Mouse (Mus musculus): ENCODE measurements around the gene Eef2.

Gene Eef2

DNA sequence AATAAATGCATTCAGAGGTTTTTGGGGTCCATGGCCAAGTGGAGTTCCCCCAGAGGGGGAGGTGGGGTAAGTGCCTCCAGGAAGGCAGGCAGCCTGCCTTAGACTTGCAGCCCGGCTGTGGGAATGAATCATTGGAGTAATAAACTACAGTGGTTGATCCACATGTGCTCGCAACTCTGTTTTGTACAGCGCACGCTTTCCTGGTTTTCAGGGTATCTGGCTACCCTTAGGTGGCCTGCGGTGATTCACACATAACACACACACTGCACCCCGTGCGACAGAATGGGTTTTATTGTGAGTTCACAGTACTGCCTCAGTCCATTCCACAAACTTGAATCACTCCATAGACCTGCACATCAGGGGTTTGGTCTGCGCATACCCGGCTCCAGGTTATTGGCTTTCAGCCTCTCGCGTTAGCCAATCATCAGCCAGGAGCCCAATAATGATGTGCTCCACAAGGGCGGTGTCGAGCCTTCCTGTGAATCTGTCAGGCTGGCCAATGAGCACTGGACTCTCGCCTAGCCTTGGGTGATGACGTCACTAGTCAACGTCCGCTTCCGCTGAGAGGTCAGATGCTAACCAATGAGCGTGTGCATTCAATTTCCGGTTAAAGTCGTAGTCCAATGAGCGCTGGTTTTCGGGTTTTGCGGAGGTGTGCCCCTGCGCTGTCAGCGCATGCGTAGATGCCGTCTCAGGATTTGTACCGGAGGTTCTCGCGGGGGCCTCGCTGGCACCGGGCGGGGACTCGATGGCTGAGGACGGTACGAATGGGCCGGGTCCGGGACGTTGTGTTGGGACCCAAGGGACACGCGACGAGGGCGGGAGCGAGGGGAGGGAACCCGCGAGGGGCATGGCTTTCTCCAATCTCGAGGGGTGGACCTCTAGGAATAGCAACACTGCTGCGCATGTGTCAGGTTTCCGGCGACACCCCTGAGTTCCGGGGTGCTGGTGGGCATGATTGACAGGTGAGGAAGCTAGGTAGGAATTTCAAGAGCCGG, 6.2 kb downstream of the Eef2 start, which contains the start of gene Dapk3:
Gene Dapk3 (plus strand): TSS at position 670 of the 998 bp plus-strand sequence.
- DNase-seq: peak; percentile 94 to 96

DNA sequence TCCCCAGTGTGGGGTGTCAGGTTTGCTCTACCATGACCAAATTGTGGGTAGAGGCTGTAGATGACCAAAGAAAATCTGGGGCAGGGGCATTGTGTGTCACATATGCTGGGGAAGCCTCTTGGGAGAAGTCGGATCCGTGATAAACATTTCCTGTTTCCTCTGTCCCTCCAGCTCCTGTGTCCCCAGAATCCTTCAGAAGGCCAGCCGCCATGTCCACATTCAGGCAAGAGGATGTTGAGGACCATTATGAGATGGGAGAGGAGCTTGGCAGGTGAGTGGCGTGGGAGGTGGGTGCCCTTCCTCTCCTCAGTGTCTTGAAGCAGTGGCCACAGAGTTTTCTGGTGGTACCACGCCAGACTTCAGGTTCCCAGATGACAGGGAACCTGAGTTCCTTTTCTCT, 7.4 kb downstream of the Eef2 start, which contains the start of gene 4930442H23Rik:
Gene 4930442H23Rik (minus strand): TSS at position 45 of the 400 bp plus-strand sequence.
- no peak for DNase-seq

DNA sequence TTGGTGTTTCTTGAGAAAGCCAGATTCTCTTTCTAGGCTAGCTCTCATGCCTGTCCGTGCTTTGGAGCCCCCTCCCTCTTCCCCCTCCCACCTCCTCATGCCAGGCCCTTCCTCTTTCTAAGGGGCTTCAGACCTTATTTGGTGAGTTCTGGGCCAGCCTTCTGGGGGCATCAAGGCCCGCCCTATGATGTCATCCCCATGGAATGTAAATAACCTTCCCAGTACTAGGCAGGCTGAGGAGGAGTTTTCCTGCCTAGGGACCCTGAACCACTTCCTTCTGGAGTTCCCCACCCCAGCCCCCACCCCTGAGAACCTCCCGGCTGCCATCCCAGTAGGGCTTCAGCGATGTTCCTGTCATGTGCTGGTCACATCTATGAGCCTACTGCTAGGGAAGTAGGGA, 8.3 kb downstream of the Eef2 start:
- no peak for DNase-seq

- no peak for DNase-seq
Observed at GRCm38 (mm10) chr10:81187161-81187560, 10.7 kb downstream of the Eef2 start.

DNA sequence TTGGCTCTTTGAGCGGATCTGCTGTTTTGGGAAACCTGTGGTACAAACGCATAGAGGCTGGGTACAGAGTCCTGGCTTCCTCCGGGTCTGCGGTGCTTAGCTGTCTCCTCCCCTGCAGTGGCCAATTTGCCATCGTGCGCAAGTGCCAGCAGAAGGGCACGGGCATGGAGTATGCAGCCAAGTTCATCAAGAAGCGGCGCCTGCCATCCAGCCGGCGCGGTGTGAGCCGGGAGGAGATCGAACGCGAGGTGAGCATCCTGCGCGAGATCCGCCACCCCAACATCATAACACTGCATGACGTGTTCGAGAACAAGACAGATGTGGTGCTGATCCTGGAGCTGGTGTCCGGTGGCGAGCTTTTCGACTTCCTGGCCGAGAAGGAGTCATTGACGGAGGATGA, 13.4 kb downstream of the Eef2 start:
- DNase-seq: no peak

- peak in 1 of 2 experiments; percentile 40 for DNase-seq
Observed at GRCm38 (mm10) chr10:81190236-81190911, 13.9 kb downstream of the Eef2 start.

DNA sequence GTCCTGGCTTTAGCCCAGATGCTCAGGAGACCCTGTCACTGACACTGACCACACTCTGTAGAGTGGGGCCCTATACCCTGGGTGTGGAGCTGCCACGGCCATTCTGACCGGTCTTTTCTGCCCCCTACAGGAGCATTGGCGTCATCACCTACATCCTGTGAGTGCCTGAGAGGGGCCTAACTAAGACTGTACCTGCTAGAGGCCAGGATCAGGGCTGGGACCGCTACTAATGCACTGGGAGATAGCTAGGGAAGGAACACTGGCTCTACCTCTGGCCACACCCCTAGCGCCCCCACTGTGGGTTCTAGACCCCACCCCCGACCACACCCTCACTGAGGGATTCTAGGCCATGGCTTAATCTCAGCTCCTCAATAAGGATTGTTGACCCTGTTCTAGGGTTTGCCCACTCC, 14.5 kb downstream of the Eef2 start:
- DNase-seq: no peak

- no peak for DNase-seq
Observed at GRCm38 (mm10) chr10:81191342-81191982, 15.0 kb downstream of the Eef2 start.

DNA sequence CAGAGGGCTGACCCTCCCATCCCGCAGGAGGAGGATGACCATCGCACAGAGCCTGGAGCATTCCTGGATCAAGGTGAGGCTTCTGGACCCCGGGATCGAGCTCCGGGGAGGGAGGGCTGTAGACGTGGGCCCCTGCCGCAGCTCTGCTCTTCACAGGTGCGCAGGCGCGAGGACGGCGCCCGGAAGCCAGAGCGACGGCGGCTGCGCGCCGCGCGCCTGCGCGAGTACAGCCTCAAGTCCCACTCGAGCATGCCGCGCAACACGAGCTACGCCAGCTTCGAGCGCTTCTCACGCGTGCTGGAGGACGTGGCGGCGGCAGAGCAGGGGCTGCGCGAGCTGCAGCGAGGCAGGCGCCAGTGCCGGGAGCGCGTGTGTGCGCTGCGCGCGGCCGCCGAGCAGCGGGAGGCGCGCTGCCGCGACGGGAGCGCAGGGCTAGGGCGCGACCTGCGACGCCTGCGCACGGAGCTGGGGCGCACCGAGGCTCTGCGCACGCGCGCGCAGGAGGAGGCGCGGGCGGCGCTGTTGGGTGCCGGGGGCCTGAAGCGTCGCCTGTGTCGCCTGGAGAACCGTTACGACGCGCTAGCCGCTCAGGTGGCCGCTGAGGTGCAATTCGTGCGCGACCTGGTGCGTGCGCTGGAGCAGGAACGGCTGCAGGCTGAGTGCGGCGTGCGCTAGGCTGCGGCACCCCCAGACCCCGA, 16.0 kb downstream of the Eef2 start:
- DNase-seq: peak; percentile 85 to 88

DNA sequence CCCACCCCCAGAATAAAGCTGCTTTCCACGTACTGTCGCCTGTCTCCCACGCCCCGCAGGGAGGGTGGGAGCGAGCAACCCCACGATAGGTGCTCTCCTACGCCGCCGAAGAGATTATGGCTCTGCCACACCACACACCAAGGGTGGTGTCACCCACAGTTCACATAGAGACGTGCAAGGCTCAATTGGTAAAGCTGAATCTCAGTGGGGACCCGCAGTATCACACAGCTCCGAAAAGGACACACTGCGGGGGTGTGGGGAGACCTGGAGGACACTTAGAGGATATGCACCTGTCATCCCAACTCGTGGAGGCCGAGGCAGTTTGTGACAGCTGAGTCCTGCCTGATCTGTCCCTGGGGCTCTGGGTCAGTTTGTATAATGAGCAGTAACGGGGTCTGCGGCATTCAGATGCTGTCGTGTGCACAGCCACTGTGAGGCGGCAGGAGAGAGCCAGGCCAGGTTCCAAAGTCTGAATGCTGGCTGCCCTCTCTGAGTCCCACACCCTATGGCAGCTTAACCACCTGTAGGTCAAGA, 16.6 kb downstream of the Eef2 start:
- peak; percentile 41 to 62 for DNase-seq

GRCm38 (mm10) chr10:81193991-81194774, 17.8 kb downstream of the Eef2 start:
- peak; percentile 51 to 53 for DNase-seq

- DNase-seq: no peak
Observed at GRCm38 (mm10) chr10:81195300-81195699, 18.9 kb downstream of the Eef2 start.

GRCm38 (mm10) chr10:81196470-81197065, 20.1 kb downstream of the Eef2 start:
- DNase-seq: no peak

DNA sequence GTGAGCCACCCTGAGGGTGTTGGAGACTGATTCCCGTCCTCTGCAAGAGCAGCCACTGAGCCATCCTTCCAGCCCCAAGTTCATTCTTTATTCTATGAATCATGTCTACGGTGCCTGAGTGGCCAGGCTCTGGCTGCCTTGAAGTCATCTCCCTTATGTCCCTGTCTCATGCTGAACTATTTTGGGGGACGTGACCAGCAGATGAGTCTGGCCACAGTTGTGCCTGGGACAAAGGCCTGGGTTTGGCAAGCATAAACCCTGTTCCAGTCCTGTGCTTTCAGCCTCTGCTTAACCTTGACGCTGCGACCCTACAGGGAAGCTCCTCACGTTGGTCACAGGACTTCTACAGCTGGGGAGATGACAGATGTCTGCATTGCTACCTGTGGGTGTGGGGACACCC, 20.9 kb downstream of the Eef2 start:
- no peak for DNase-seq

GRCm38 (mm10) chr10:81198230-81198629, 21.8 kb downstream of the Eef2 start:
- DNase-seq: peak; percentile 62 to 84

GRCm38 (mm10) chr10:81198990-81199389, 22.6 kb downstream of the Eef2 start:
- no peak for DNase-seq

- no peak for DNase-seq
Observed at GRCm38 (mm10) chr10:81200141-81200540, 23.7 kb downstream of the Eef2 start.

DNA sequence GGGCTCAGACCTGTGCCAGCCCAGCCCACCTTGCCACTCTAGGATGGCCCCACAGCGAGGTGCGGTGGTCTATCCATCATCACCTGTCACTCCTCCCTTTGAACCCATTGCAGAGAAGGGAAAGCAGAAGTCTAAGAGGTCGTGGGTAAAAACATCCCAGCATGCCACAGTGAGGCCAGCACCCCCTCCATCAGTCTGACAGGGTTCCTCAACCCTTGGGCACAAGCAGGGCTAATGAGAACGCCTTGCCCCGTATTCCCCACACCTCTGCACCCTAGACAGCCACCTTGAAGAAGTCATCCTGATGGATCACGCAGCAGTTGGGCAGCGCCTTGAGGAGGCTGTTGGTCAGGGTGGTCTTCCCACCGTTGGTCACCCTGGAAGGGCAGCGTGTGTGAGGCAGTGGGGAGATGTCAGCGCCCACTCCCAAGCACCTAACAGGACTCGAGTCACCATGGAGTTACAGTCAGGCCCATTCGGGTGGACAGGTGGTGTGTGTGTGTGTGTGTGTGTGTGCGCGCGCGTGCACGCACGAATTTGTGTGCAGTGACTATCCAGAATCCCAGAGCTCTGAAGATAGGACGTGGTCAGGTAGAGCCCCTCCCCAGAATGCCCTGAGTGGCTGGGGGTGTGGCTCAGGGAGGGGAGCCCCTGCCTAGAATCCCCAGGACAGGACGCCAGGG, 24.3 kb downstream of the Eef2 start:
- DNase-seq: no peak

DNA sequence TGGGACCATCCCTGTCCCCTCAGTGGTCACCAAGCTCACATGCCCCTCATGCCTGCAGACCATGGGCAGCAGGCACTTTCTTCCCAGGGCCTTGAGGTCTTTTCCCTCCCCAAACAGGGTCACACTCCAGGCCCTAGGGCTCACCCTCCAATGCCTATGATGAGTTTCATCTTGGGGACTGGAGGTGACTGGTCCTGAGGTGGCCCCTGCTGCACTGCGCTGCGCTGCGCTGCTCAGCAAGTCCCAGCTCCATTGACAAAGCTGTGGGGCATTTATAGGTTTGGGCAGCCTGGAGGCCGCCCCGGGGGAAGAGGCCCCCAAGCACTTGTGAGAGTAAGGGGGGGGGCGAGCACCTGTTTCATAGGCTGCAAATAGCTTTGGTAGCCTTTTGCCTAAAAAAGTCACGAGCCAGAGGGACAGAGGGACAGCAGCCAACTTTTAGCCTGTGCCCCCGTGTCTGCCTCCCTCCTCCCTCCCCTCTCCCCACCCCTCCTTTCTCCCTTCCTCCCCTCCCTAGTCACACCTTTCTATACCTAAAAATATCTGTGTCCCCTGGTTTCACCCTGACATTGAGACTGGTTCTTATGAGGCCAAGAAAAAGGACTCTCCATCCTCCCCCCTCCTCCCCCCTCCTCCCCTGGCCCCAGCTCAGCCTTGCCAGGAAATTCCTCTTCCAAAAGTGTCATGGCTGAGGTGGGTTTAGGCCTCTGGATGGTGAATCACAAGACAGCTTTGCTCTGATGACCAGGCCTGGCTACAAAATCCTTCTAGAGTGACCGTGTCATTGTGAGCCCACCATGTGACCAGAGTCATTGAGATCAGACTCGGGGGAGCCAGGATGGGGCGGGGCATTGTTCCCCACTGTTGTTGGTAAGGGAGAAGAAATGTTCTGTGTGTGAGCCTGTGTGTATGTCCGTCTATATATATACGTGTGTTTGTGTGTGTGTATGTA, 25.7 kb downstream of the Eef2 start, which contains the start of gene Nmrk2:
Gene Nmrk2 (minus strand): TSS at position 245 of the 952 bp plus-strand sequence.
- no peak for DNase-seq

Data from cerebellum, postnatal 36 days (tissue).